Mouse (Mus musculus) embryo, embryonic 11 days (tissue): ENCODE results near the gene Cep57l1.

Source experiments
- DNase-seq: peaks from one replicate; pipeline ENCODE4 v3.0.0-alpha.2; 2015

The Cep57l1 gene

DNA sequence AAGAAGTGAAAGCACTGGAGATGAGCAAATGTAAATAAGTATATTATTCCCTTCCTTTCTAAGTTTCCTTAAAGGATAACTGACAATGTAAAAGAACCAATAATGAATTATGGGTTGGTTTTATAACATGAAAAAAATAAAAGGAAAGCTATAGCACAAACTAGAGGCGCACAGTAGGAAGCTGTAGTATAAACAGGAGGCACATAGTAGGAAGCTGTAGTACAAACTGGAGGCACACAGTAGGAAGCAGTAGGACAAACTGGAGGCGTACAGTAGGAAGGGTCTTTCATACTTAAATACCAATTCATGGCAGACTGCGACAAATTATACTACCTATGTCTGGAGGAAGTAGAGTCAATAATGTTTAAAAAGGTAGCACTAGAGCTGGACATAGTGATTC, 76.5 kb downstream of the Cep57l1 start:
- no peak for DNase-seq

GRCm38 (mm10) chr10:41731932-41732331, 77.7 kb downstream of the Cep57l1 start:
- no peak for DNase-seq

DNA sequence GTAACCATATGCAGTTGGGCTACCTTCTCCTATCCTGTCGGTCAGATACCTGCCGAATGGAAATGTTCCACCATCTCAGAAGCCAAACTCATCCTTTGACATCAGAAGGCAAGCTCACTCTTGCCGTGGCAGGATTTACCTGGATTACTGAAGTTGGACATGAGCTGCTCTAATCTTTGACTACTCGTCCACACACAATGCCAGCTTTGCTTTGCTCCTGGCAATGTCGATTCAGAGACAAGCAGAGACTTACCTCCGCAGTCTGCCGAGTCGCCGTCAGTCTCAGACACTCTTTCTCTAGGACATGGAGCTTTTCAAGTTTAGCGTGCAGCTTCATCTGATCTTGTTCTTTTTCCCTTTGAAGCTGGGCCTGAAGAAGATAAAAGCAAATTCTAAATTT, 78.9 kb downstream of the Cep57l1 start:
- no peak for DNase-seq

- DNase-seq, result no peak
Observed at GRCm38 (mm10) chr10:41726215-41726614, 83.5 kb downstream of the Cep57l1 start.

- DNase-seq, result no peak
Observed at GRCm38 (mm10) chr10:41719587-41719986, 90.1 kb downstream of the Cep57l1 start.

DNA sequence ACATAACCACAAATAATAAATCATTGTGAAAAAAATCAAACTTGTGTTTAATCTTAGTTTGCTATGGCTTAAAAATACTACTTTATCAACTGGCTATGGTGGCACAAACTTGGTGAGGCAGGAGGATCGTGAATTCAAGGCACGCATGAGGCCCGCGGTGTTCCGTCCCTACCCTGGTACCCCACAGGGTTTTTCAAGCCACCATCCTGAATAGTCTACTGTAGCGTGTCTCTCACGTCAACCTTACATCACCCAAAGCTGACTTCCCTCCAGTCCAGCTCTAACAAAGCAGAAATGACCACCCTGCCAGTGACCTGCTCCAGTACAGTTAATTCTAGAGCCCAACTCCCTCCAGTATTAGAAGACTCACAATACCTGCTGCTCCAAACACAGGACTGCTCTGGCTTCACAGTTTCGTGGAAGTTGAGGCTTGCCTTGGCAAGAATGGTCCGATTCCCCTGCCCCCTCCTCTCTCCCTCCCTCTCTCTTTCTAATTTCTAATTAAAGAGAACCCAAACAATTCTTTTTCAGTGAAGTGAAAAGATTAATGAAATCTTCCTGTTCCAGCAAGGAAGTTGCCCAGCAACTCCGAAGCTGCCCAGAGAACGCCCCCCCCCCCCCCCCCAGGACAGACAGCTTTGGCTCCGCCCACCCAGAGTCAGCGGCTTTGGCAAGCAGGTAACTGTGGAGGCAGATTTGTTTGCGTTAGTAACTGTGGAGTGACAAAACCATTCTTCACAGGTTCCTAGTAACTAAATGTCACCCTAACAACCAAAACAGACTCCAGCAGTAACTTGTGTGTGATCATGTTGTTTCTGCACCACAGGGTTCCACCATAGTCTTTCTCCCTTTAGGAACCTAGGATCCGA, 93.4 kb downstream of the Cep57l1 start, which contains the start of gene Ccdc162:
Gene Ccdc162, minus strand, starts transcription at position 606 of the 869 bp plus-strand sequence.
- peak; percentile 32 for DNase-seq

GRCm38 (mm10) chr10:41715557-41715956, 94.1 kb downstream of the Cep57l1 start:
- no peak for DNase-seq

GRCm38 (mm10) chr10:41711467-41711866, 98.2 kb downstream of the Cep57l1 start:
- DNase-seq, result peak; percentile 20

DNA sequence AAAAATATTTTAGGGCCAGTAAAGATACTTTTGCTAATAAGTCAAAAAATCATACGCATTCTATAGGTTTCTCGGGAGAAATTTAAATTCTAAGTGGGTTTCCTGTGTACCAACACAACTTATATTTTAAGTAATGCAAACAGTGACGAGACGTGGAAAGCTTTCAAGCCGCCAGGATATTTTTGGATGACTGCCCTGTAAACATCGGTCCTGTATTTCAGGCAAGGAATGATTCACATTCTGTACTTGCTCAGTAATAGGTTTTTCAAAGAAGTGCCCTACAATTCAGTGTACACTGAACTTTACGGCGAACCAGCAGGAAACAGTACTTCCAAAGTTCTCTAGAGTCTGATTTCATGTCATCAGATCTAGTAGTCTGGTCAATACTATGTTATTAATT, 98.9 kb downstream of the Cep57l1 start:
- no peak for DNase-seq

GRCm38 (mm10) chr10:41709341-41709740, 100.3 kb downstream of the Cep57l1 start:
- no peak for DNase-seq

GRCm38 (mm10) chr10:41699669-41700068, 110.0 kb downstream of the Cep57l1 start:
- DNase-seq, result no peak

GRCm38 (mm10) chr10:41697040-41697439, 112.6 kb downstream of the Cep57l1 start:
- no peak for DNase-seq

DNA sequence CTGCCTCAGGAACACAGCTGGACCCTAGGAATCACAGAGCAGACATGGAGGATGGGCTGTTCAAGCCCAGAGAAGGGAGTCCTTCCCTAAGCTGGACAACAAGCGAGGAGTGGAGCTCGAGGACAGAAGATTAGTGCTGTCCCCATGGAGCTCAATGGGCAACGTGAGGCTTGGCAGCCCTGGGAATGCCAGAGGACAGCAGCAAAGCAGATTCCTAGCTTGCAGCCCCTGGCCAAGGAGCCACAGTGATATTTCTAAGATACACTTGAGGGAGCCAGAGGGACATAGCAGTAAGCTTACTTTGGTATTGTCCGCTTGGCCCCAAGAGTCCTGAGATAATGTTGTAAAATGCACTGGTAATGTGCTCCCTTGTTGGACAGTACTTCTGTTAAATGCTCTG, 118.7 kb downstream of the Cep57l1 start:
- DNase-seq, result no peak

GRCm38 (mm10) chr10:41689941-41690887, 119.5 kb downstream of the Cep57l1 start:
- peak; percentile 85 for DNase-seq

DNA sequence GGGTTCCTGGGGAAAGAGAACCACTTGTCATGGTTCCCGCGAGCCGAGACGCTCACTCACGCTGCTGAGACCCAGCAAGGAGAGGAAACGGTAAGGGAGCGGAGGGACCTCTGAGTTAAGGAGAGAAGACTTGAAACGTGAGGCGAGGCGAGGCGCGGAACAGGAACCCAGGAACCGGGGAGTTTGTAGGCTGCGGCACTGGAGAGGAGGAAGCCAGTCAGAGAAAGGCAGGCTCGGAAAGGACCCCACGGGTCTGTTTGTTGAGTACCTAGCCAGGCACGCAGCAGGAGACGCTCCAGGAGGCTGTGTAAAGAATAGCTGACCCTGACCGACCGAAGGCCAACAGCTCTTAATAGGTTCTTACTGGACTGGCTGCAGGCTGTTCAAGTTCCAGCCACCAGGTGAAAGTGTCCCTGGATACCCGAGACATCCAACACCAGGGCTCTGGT, 125.1 kb downstream of the Cep57l1 start:
- DNase-seq, result peak; percentile 50

DNA sequence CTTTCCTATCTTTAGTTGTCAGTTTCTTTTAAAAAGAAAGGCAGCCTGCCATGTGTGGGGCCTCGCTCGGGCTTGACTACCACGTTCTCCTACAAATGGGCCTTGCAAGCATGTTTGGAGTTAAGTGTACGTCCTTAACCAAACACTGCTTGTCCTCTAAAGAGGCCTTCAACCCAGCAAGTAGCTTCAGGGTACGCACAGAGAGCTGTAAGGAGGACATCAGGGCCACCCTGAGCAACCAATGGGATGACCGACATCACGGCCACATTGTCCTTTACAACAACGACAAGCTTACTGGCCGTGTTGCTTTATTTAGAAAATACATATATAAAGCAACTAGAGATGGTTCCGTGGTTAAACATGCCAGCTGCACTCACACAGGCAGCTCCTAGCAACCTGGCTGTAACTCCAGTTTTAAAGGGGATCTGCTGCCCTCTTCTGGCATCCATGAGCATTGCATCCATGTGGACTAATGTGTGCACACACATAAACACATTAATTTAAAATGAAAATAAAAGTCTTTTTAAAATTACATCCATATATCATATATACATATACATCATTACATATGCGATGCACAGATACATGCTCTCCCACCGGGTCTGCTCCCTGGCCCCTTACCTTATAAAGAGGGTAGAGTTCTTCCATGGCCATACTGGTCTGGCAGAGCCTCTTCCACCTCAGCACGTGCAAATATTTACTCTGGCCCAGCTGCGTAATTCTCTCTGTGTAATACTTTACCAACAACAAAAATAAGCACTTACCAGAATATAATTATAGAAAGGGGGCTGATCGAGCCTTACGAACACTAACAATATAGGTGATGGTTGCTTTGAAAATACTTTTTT, 126.9 kb downstream of the Cep57l1 start:
- DNase-seq, result peak; percentile 79

DNA sequence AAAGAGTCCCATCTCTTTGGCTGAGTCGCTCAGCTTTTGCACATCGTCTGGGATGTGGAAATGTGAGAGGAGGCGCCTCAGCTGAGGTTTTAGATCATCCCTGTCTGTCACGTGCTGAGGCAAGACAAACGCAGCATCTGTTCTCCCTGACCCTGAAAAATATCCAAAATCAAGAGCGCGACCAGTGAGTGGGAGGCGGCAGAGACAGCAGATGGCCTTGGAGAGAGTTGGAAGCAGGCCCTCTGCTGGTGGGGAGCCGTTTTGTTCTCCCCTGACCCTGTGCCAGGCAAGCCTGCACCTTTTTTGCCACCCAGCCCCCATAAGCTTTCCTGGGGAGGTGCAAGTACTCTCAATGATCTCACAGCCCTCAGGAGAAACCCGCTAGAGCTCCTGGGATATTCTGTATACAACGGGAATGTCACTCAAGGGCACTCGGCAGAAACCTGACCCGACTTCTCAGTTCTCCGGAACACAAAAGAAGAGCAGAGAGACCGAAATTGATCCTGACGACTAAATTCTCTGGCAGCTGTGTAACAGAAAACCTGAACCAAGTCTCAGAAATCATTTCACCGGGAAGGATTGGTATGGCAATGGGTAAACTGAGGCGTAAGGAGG, 130.8 kb downstream of the Cep57l1 start:
- DNase-seq, result peak; percentile 81

GRCm38 (mm10) chr10:41677396-41677795, 132.3 kb downstream of the Cep57l1 start:
- DNase-seq, result no peak

DNA sequence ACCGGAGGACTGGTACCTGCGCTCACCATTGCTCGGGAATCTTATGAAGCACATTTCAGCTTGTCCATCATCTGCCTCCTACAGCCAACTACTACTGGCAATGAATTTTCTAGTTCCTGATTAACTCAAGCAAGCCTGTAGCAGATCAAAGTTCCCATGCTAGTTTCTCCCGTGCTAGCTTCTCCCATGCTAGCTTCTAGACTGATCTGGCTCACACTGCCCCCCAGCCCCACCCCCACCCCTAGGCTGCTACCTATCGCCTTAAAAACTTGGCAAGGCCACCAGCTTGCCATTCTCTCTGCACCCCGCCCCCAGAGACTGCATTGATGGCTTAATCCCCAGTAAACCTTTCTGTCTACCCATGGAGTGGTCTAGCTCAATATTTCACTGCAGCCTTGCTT, 133.0 kb downstream of the Cep57l1 start:
- DNase-seq, result no peak

DNA sequence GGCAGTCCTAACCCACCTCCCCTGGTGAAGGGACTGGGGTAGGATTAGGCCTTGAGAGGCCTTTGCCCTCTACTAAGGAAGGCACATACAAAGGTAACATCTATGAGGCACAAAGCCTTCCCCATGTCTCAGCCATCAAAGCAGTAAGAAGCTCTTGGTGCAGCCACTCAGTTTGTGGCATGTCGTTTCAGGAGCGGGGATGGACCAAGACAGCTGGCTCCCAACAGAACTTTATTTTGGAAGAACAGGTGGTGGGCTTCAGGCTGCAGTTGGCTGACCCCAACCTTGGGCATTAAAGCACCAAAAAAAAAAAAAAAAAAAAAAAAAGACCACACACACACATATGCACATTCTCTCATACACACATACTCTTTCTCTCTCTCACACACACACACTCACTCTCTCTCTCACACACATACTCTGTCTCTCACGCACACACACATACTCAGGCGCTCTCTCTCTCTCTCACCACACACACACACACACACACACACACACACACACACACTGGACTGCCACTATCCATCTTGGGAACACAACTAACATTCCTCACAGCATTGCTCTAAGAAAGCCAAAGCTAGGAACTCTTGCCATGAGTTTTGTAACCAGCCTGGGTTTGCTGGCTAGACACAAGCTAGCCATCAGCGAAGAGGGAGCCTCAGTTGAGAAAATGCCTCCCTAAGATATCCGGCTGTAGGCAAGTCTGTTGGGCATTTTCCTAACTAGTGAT, 133.7 kb downstream of the Cep57l1 start:
- DNase-seq, result no peak

DNA sequence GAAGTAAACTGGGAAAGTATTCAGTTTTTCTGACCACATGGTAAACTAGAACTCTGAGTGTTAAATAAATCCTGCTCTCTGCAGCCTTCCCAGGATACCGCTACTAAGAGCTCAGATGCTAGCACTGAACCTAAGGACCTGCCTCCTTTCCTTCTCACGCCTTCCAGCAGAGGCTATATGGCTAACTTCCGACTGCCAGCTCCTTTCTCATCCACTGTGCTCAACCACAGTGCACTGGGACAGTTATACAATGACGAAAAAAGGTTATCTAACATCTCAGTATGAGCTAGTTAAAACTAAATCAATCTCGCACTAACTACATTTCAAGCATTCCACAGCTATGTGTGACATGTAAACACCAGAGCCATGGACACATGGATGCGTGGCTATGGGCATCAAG, 134.4 kb downstream of the Cep57l1 start:
- DNase-seq, result no peak
